Mouse (Mus musculus) ES-Bruce4 (cell line): ENCODE measurements around the gene Eif2ak1.

ENCODE experiments used
- CTCF ChIP-seq: IDR thresholded peaks from one replicate; pipeline ENCODE4 v1.8.1; 2011; ENCODE audit warnings: low read depth, low read length
- POLR2A ChIP-seq: IDR thresholded peaks from one replicate; pipeline ENCODE4 v1.8.1; 2011; ENCODE audit warnings: low read length; ENCODE audit not compliant: insufficient read depth

GRCm38 (mm10) chr5:143933414-143933813 lies 115.8 kb downstream of the Eif2ak1 start:
- no peak for TF ChIP-seq CTCF
- TF ChIP-seq POLR2A, result no peak
